Mouse (Mus musculus) adrenal gland, postnatal 25 days (tissue): ENCODE measurements around the gene Afdn. TPM values are rescaled to one million over a fixed set of nuclear protein-coding genes. Genes with fewer than 3 reads are reported as not detected.

Source experiments
- total RNA-seq: library from RNA; stranded (reverse); gene quantifications from 2 replicates; pipeline ENCODE4 v1.2.3, GENCODE M21; 2021

Afdn gene
- total RNA-seq, 1 experiment from 2014 or later, result 93.8 TPM

Other genes with a start within 250 kb of the Afdn start
- 5.3 and 6.0 TPM in 2 replicates for gene Tcte2, start 1.3 kb downstream of the Afdn start, total RNA-seq
- gene Gm7168, start 187.8 kb downstream of the Afdn start, total RNA-seq, result not detected in 2 replicates
- gene Gm7356, start 243.2 kb downstream of the Afdn start, total RNA-seq, result not detected in 2 replicates